Mouse (Mus musculus): ENCODE results near the gene Ptk7.

The Ptk7 gene

DNA sequence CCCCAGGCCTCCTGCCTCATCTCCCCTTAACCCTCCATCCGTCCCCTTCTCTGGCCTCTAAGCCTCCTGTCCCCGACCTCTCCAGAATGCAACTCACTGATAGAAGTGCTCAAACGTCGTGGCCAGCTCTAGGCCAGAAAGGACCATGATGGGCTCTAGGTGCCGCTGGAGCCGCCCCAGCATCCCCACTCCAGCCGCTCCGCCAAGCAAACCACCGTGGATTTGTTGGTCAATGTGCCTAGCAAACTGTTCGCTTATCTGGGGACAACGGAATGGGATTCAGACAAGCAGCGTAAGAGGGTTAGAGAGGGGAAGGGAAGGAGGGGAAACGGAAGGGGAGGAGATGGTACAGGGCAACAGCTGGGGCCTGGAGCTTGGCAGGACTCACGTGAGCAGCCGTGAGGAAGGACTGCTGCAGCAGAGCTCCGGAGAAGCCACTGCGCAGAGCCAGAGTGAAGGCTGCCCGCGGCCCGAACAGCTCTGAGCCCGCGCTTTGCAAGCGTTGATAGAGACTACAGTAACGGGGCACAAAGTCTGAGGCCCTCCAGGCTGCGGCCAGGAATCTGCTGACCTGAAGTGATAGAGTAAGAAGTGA lies 108.8 kb downstream of the Ptk7 start:
- no peak for DNase-seq (ENCODE audit: low read depth)

DNA sequence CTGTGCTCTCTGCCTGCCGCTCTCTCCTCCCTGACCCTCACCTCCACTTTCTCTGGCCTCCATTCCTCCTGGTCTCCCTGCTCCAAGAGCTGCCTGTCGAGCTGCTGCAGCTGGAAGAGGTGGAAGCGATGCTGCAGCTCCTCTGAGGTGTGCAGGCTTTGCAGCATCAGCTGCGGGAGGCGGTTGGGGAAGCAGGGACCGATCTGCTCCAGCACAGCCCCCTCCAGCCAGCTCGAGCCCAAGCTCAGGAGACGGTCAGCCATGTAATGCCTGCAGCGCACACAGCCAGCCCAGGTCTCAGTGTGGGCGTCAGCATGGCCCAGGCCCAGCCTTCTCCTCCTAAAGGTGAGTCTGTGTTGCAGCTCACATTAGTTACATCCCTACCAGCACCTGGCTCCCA lies 109.3 kb downstream of the Ptk7 start:
- DNase-seq (ENCODE audit: low read depth), result no peak

All from c-Kit-positive CD71-positive TER-119-negative erythroid progenitor cells, embryonic 14.5 days (primary cell).